Mouse (Mus musculus) skeletal muscle tissue, adult 2 months (tissue): ENCODE results near the gene Gm37240.
A peak's percentile ranks its signal among the peaks of the same experiment; 100 is the strongest.

Experiments
- DNase-seq: peaks from one replicate; pipeline ENCODE4 v3.0.0-alpha.2; 2012; ENCODE audit warnings: low read depth, low spot score

Gene Gm37240

DNA sequence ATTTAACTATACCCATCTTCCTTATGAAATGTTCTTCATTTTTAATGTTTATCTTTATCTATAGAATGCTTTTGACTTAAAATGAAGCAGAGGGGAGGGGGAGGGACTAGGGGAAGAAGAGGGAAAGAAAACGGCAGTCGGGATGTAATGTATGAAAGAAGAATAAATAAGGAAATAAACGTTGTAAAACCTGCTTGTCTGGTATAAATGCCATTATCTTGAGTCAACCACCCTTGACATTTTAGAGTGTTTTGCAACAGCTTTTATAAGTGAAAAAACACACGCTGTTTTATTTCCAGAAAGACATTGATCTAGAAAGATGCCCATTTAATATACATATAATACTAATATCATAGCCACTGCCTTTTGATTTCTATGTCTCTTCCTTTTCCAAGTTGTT lies 469.7 kb downstream of the Gm37240 start:
- no peak for DNase-seq

DNA sequence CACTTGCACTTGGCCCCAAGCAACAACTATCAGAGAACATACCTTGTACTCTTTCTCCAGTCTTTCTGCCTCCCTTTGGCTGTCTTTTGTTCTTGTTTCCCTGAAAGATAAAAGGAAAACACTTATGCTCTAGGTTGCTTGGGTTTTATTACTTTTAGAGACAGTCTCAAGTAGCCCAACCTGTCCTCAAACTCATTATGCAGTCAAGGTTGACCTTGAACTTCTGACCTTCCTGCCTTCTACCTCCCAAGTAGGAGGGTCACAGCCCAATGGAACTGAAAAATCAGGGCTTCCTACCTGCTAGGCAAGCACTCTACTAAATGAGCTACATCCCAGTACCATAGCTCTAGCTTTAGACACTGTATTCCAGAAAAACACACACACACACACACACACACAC lies 488.5 kb downstream of the Gm37240 start:
- DNase-seq, result no peak

DNA sequence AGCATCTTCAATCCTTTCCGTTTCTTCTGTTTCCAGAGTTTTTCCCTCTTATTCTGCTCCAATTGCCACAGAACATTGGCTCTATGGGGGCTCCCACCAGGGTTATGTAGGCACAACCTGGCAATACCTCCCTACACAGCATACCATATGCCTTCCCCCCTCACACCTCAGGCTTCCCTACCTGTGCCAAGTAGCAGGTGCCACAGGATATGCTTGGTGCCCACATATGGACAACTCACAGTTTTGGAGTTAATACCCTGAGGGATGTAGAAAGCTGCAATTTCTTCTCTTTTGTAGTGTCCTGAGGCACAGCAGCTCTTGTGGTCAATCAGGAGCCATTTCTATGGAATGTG lies 488.9 kb downstream of the Gm37240 start:
- no peak for DNase-seq

DNA sequence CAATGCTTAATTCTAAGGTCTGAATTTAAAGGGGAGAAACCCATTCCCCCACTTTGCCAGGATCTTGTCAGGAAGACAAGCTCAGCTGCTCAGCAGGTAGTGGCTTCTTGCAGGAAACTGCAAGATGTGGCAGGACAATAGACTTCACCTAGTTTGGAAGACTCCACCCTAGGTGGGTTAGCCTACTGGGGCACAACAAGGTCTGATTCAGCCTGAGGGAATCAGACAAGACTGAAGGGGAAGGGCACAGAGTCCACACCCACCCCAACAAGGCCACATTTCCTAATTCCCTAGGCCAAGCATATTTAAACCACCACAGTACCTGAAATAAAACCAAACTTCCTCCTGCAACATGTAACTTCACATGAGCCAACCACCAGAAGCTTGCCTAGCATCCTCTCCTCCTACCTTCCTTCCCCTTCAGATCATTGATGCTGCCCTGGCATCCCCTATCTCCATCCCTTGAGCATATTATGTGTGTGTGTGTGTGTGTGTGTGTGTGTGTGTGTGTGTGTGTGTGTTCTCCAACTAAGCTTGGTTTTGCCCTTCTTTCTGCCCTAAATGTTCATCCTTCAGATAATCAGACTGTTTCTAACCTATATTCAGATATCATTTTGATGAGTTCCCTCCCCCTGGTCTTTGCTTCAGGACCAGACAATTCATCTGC lies 489.4 kb downstream of the Gm37240 start:
- no peak for DNase-seq

DNA sequence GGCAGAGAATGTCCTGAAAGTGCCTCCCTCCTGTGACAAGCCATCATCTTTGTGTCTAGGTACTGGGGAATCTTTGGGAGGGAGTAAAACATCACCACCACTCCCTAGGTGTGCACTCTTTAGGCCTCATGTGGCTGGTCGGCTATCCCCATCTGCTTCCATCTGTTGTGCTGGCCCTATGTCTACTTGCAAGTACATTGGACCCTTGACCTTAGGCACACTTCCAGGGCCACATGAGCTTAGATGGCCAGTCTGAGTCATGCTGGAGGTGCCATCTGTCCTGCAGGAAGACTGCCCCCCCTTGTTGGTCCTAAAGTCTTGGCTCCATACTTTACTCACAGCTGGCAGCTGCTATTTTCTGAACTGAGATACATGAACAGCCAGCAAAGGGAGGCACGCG lies 493.9 kb downstream of the Gm37240 start:
- peak; percentile 52 for DNase-seq

DNA sequence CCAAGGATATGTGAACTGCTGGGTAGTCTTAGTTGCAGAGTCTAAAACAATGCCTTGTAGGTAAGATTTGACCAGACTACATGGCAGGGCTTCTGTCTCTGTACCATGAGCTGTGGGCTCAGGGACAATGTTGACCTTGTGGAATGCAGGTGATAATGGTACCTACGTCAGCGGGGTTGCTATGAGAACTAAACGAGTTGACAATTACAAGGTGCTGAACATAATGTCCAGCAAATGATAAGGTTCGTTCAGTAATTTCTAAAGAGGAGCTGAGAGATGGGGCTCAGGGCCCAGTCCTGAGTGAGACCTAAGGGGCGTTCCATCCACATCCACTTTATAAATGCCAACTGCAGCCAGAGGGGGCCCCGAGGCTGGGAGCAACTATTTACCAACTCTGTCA lies 495.6 kb downstream of the Gm37240 start:
- DNase-seq, result no peak

DNA sequence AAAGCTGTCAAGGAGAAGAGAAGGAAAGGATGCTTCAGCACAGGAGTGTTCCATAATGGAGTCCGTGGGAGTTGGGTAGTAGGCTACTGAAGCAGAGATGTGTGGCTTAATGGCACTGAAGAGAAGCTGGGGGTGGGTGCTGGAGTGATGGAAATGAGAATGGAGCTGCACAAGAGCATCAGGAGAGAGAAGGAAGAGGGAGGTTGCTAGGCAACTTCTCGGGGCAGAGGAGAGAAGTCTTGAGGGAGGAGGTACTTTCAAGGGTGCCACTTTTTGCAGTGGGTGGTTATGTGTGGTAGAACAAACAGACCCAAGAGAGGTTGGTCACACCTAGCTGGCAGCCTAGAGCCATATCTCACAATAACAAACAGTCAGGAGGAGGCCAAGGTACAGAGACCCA lies 496.2 kb downstream of the Gm37240 start:
- DNase-seq, result no peak

DNA sequence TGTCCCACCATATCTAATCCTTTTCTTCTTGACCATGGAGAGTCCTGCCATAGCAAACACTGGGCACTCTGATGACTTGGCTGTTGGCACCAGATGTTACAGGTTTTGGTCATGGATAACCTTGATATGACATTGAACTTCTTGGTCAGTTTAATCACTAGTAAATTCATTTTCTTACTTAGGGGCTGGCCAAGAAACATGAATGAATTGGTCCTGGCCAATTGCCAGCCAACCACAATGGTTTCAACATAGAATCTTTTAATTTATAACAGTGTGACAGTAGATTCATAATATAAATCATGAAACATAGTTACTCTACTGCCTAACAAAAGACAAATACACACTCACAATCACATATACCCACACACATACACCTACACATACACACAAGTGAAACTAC lies 501.9 kb downstream of the Gm37240 start:
- DNase-seq, result no peak

DNA sequence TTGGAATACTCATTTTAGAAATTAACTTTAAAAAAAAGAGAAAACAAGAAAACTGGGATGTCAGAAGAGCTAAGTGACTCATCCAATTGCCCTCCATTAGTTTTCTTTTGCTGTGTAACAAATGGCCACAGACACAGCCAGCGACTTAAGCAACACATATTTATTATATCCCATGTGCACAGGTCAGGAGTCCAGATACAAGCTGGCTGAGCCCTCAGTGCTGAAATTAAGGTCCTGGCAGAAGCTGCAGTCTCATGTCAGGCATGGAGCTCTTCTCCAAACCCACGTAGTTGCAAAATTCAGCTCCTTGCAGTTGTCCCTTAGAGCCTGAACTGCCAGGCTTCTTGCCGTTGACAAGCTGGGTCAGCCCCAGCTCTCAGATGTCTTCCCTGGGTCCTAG lies 504.0 kb downstream of the Gm37240 start:
- peak; percentile 22 for DNase-seq

DNA sequence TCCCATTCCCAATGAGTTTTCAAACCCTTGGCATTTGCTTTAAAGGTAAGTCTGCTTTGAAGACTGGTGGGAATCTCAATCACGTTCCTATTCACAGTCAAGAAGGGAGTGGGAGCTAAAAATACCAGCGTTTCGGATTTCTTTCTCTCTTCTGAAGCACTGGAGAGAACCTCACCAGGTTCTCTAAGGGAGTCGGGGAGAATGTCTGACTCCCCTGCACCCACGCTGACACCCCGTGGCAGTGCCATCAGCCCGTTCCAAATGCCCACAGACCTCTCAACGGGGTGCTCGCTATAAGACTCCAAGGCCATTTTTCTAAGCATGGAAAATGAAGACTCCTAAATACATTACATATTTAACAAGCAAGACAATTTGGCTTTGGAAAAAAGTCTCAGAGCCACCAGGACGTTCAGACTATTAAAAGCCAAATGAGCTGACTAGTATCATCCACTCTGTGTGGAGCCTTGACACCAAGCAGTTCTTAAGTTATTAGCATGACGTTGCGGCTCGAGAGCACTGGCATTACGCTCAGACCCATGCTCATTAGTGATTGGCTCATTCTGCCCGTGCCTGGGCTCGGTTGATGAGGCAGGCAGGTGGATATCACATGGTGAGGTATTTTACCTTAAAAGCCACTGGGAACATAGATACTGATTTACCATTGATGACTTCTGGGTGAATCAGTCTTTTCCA lies 508.5 kb downstream of the Gm37240 start:
- no peak for DNase-seq

DNA sequence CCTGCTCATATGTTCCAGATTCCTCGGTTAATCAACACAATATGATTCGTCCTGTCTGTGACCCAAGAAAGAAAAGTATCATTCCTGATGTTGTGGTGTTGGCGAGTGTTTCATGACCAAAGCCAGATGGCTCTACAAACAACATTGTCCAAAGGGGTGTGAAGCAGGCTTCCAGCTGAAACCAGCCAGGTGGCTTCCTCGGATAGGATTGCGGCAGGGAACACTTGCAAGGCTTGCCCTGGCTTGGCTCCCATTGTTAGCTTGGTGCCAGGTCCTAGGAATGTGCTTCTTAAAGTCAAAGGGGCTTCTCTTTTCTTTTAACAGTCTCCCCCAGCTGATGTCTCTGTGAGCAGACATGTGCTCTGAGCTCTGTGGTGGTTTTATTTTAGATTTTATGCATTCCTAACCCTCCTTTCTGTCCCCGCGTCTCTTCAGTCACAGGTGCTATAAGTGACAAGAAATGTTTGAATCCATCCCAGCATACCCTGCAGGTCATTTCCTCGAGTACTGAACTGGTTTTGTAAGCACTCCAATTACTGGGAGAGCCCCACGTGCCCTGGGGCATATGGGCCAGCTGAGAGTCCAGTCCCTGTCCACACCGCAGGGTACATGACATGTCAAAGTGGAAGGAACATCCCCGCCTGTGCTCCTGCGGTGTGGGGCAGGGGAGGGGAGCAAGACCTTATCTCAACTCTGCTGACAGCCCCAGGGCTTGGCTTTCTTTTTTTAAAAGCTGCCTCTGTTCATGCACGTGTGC lies 509.2 kb downstream of the Gm37240 start:
- DNase-seq, result peak; percentile 44

DNA sequence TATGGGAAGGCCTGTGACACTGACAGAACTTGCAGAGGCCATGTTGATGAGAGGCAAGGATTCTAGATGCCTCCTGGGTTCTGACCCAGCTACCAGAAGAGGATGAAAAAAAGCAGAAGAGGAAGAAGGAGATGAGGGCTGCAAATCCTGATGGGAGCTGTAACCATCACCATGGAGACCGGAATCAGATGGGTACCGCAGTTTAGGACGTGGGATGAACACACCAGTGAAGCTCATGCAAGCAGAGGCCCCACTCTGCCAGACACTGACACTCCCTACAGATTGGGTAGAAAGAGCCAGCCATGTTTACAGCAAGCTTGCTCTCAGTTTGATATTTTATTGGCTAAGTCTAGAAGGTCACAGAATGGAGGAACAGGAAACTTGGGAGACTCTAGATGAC lies 509.8 kb downstream of the Gm37240 start:
- no peak for DNase-seq

DNA sequence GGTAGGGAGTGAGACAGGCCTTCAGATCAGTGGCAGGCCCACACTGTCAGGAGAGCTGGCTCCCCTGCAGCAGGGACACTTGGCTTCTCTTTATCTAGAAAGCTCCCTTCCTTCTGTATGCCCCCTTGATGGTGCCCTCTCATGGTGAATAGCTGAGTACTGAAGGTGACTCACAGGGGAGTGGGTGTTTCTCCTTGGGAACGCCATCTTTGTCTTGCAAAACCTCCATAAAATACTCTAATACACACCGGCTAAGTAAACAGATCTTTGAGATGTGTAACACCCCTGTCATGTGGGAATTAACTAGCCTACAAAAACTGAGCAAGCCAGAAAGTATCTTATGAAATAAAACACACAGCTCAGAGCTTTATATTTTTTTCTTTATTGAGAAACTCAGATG lies 510.8 kb downstream of the Gm37240 start:
- no peak for DNase-seq

DNA sequence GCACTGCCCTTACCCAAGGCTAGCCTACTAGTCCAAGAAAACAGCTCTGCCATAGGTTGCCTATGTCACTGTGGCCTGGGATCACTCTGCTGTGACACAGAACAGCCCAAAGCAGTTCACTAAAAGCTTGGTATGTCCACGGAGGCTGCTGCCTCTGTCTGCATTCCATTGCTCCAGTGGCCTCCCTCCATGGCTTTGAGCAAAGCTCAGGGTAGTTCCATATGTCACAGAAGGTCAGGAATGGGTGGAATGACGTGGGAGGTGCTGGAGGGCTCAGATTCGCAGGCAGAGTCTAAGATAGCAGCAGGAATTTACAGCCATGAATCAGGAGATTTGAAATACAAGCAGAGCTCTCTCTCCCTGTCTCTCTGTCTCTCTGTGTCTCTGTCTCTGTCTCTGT lies 514.3 kb downstream of the Gm37240 start:
- no peak for DNase-seq

DNA sequence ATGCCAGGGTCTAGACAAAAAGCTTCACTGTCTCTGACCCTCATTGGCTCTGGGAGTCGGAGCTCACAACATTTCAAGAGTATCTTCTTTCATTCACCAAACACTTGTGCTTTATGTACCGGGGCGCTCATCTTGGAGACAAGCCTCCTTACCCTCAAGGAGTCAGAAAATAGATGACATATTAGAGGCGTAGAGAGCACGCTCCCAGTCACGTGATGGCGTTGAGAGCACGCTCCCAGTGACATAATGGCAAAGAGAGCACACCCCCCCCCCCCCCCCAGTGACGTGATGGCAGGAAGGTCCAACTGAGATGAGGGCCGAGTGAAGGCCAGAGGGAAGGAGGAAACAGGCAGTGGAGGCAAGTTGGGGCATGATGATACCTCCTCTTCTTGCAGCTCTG lies 517.5 kb downstream of the Gm37240 start:
- DNase-seq, result no peak

DNA sequence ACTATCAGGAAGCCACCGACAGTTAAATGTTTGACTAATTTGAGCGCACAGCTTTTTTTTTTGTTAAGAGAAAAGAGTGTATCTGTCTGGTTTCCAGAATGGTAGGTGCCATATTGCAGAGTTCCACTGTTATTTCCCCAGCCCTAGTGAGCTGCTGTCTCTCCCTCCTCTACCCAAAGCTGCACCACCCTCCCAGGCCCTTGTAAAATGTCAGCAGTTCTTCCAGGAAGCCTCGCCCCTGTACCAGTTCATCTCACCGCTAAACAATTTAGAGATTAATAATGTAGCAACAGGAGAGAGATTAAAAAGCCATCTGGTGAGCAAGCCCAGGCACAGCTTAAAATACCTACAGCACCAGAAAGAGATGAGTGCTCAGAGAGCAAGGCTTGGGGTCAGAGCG lies 518.2 kb downstream of the Gm37240 start:
- DNase-seq, result no peak

DNA sequence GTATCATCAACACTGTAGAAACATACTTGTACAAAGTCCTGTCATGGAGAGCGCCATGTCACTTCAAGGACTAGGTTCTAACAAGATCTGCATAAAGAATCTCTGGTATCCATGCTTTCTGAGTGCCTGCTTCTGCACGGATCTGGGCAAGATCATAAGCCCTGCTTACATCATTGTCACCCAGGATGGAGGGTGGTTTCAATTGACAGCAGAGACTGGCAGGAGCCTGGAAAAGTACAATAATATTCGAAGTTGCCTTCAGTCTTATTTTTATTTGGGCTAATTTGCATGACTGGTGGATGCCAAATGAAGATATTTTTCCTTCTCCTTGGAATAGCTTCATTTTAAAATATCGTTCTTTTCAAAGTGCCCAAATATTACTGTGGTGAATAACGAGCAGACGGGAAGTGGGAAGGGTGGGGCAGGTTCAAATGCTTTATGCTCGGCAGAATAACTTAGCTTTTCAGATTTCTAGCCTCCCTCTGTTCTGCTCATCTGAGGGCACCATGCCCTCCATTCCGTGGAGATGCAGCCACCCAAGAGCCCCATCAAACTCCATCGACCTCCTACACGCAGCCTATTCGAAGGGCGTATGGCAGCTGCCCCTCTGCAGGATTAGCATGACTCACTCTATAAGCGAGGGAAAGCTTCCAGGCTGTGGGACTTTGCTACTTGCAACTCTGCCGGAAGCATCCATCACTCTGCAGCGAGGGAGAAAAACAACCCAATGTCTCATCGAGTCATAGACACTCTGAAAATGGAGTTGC lies 518.8 kb downstream of the Gm37240 start:
- no peak for DNase-seq

DNA sequence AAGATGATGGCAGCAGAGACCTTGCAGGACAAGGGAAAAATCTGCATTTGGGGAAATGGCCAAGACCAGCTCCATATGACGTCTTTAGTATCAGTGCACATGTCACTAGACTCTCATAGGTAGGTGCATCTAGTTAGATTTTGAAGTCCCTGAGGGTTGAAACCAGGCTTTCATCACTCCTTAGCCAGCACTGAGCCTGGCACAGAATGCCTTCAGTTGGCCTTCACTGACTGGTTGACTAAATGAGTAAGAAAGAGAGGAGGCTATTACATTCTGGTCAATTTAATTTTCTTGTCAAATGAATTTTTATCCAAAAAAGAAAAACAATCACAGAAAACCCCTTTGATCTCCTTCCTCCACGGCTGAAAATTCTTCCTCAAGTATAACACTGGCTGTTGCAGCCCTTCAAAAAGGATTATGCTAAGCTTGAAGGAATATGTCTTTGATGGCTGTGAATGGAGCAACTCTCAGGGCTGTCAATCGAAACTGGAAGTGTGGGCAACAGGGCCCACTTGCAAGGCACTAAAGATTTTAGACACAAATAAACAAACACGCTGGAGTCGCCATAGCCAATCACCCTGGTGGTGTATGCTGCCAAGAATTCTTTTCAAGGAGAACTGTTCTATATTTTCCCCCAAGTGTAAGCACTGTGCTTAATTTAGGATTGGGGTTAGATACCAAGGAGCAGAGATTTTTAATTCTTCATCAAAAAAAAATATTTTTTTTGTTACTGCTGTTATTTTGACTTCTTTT lies 522.6 kb downstream of the Gm37240 start:
- DNase-seq, result no peak

DNA sequence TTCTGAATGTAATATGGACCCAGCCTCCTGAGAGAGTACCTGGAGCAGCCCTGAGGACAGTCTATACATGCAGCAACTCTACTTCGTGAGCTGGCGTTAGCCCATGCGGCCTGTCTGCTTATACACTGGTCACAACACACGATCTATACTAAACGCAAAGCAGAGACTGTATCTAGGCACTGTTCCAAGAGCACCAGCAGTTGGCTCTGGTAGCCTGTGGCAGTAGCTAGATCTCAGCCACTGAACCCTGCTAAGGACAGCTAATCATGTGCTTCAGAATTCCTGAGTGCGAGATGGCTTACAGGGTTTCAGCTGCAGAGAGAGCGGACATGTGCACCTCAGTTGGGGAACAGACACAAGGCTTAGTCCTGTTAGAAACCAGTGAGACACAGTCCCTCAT lies 524.4 kb downstream of the Gm37240 start:
- DNase-seq, result peak; percentile 45

DNA sequence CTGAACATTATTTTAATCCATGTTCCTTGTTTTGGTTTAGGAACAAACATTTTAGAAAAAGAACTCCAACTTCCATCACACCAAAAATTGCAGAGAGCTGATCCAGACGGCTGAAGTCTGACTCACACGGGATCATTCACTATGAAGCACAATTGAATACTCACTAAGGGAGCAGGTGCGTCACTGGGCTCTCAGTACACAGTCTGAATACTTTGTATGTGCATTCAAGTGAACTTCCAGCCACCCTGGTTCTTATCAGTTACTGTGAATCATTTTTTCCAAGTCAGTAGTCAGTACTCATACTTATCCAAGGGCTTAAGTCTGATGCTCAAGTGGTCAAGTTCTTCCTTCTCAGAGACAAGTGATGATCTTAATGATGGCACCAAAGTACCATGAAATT lies 530.9 kb downstream of the Gm37240 start:
- no peak for DNase-seq

DNA sequence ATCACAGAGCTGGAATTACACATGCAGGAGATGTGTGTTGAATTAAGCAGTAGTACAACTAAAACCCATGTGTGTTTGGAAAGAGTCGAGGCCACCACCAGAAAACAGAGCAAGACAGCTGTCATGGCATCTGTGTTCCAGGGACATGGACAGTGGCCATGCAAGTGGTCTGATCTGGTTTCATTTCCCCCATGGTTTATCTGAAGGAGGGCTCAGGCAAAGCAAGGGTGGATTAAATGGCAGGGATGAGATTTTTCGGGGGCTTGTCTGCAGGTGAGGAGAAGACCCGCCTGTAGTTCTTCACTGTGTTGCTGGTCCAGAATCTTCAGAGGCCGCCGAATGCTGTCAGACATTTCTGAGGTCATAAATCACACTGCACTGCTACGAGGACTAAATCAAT lies 539.3 kb downstream of the Gm37240 start:
- no peak for DNase-seq
